Mouse (Mus musculus) heart, embryonic 10.5 days (tissue): ENCODE results near the gene Itgav. TPM values are rescaled to one million over a fixed set of nuclear protein-coding genes. Genes with fewer than 3 reads are reported as not detected.

Experiments
- DNase-seq: peaks from one replicate; pipeline ENCODE4 v3.0.0-alpha.2; 2017; ENCODE audit warnings: low spot score
- H3K27ac ChIP-seq: fragments of 300-500 bp; sonication (generic); 2 replicates; pipeline ENCODE4 v1.5.1; 2016; ENCODE audit warnings: mild to moderate bottlenecking
- H3K27me3 ChIP-seq: fragments of 300-500 bp; sonication (generic); 2 replicates; pipeline ENCODE4 v1.6.1; 2016; ENCODE audit warnings: mild to moderate bottlenecking; ENCODE audit not compliant: poor library complexity, insufficient read depth, severe bottlenecking
- H3K36me3 ChIP-seq: fragments of 300-500 bp; sonication (generic); 2 replicates; pipeline ENCODE4 v1.6.1; 2016; ENCODE audit warnings: mild to moderate bottlenecking, moderate library complexity
- H3K4me1 ChIP-seq: fragments of 300-500 bp; sonication (generic); 2 replicates; pipeline ENCODE4 v1.6.1; 2016; ENCODE audit warnings: mild to moderate bottlenecking
- H3K4me3 ChIP-seq: fragments of 300-500 bp; sonication (generic); 2 replicates; pipeline ENCODE4 v1.5.1; 2016; ENCODE audit warnings: mild to moderate bottlenecking, moderate library complexity
- H3K9me3 ChIP-seq: fragments of 300-500 bp; sonication (generic); 2 replicates; pipeline ENCODE4 v1.6.1; 2016; ENCODE audit warnings: mild to moderate bottlenecking, moderate library complexity
- WGBS: fragments of 180-500 bp; shearing (Covaris S2); methylation state at CpG from one replicate; pipeline ENCODE4 v1.1.7; 2016; 5-methylcytosine and 5-hydroxymethylcytosine counted together
- polyA plus RNA-seq: library from polyadenylated mRNA; unstranded; fragments of >200 nt; fragmentation: Nextera tagmentation; extraction: Ambion mirVana; gene quantifications from 2 replicates; pipeline ENCODE4 v1.2.1, GENCODE M21; 2016

Itgav gene
- polyA plus RNA-seq, 1 experiment from 2014 or later, result 48.9 TPM

DNA sequence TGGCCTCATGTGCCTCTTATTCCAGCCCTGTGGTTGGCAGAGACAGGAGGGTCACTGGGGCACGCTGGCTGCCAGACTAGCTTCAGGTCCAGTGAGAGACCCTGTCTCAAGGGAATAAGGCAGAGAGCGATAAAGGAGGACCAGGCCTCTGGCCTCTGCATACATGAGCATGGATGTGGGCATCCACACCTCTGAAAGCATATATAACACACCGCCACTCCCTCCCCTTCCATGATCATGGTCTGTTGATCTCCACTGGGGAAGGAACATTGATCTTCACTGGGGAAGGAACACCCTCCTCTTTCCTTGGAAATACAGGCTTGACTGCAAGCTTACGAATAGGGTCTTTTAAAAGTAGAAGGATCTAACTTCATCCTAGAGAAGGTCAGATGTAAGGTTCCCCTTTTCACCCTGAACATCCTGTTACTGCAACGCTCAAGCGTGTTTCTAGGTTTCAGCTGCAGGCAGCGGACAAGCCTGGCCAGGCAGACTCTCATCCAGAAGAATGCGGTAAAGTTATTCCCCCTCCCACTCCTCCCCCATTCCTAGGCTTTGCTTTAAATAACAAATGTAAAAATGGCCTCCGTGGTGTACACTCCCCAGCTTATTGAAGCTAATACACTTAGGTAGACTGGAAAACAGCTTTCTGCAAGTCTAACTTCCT lies 15.4 kb downstream of the Itgav start:
- Histone ChIP-seq H3K4me1 (peaks cover 29% of the 10 kb centered on the region), H3K36me3 (peaks cover 21% of the 10 kb centered on the region), H3K27ac (peak overlapping the region; percentile 37; the same call in 1 of the 2 replicates), H3K27me3 (no peaks in the 10 kb centered on the region), H3K9me3 (no peaks in the 10 kb centered on the region), H3K4me3 (no peak overlapping the region)
- 52% methylated on average over 9 of the region's 9 CpGs for WGBS
- DNase-seq, result no peak

DNA sequence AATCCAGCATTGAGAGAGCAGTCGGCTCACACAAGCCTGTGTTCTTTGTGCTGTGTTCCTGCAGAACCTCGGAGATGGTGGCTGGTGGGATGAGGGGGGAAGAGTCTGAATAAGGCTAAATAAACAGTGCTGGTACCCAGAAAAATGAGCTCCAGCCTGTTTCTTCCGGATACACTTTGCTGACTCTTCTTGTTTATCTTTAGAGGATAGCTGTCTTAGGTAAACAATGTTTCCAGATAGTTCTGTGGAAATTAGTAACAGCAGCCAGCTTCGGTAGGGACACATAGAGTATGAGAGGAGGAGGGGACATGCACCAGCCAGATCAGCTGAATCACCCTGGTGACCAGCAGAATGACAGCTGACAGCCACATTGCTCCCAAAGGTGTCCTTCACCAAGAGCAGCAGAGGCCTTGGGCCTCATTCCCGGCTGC lies 16.4 kb downstream of the Itgav start:
- Histone ChIP-seq H3K27ac (peak overlapping the region; percentile 37; the same call in 1 of the 2 replicates), H3K27me3 (no peaks in the 10 kb centered on the region), H3K4me1 (peaks cover 30% of the 10 kb centered on the region), H3K4me3 (no peak overlapping the region), H3K36me3 (peaks cover 21% of the 10 kb centered on the region), H3K9me3 (no peaks in the 10 kb centered on the region)
- DNase-seq, result no peak
- WGBS, result 27% methylated on average over 5 of the region's 5 CpGs

DNA sequence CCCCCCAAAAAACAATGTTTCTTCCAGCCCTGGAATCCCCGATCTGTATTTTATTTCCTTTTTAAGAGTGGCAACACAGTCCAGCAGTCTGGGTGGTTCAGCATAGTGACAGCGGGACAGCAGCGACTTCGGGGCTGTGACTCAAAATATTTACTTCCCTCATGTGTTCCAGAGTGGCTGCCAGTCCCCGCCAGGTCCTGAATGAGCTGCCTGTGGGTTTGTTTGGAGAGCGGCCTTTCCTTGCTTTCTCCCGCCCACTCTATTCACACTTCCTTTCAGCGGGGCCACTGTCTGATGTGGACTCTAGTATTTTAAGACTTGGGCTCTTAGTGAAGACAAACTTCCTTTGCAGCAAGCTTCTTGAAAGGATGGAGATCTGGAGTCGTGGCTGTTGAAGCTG lies 18.0 kb downstream of the Itgav start:
- Histone ChIP-seq H3K27me3 (no peaks in the 10 kb centered on the region), H3K9me3 (no peaks in the 10 kb centered on the region), H3K36me3 (peaks cover 13% of the 10 kb centered on the region), H3K4me1 (peaks cover 30% of the 10 kb centered on the region), H3K4me3 (no peak overlapping the region), H3K27ac (no peak overlapping the region)
- no peak for DNase-seq
- WGBS, result 50% methylated on average over 9 of the region's 9 CpGs

DNA sequence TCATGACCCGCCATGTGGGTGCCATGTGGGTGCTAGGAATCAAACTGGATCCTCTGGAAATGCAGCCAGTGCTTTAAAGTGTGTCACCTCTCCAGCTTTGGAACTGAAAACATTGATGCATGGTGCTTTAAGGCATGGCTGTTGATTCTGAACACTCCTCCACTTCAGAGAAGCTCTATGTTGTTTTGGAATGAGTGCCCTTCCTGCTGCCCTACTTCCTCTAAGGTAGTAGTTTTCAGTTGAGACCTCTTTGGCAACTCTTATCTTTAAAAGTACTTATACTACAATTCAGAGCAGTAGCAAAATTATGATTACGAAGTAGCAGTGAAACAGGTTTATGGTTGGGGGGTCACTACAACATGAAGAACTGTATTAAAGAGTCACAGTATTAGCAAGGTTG lies 18.6 kb downstream of the Itgav start:
- WGBS, result 85% methylated on average over 2 of the region's 2 CpGs

DNA sequence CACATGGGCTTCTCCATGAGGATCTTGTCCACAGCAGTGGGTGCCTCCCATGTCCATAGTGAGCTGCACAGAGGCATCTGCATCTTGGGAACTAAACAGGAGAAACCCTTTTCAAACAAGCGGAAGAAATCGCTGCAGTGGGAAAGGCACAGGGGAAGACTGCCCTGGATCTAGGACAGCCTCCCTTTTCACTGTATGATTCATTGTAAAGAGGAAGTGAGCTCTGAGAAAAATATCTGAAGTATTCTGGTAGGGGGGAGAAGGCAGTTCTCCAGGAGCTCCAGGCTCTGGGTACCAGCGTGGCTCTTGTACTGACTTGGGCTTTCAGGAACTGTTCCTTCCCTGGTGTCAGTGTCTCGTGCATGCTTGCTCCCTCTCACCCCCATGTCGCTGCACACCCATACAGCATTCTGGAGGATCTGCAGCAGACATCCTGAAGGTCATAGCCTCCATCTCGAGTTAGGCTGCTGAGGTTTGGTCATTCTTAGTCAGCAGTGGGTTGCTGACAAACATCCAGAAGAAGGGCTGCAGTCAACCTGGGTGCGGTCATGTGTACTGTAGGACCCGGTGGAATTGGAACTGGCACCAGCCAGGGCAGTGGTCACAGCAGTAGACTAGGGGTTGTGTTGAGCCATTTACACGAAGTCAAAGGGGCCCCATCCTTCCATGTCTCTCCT lies 20.2 kb downstream of the Itgav start:
- Histone ChIP-seq H3K27me3 (no peaks in the 10 kb centered on the region), H3K4me3 (no peak overlapping the region), H3K4me1 (peaks cover 28% of the 10 kb centered on the region), H3K36me3 (peaks cover 18% of the 10 kb centered on the region), H3K9me3 (no peaks in the 10 kb centered on the region), H3K27ac (peak overlapping the region; percentile 24; the same call in 1 of the 2 replicates)
- DNase-seq, result no peak
- WGBS, result 70% methylated on average over 9 of the region's 9 CpGs

More for the DNA sequence above, 18.6 kb downstream of the Itgav start:
- Histone ChIP-seq H3K4me1 (peaks cover 30% of the 10 kb centered on the region), H3K27ac (no peak overlapping the region), H3K36me3 (peaks cover 18% of the 10 kb centered on the region), H3K9me3 (no peaks in the 10 kb centered on the region), H3K27me3 (no peaks in the 10 kb centered on the region), H3K4me3 (no peak overlapping the region)
- no peak for DNase-seq

DNA sequence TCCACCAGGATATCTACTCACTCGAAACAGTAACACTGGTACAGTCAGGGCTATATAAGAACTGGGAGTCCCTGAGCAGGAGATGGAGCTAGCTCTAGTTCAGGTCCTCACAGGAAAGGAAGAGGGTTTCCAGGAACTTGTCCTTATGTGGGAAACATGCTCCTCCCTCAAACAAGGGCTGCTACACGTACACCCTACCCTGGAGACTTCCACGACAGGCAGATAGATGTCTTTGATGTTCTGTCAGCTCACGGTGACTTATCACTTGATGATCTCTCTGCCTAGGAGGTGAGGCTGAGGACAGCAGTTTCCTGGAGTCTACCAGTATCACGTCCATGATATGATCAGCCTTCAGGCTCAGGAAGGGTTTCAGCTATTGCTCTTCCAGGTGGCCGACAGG lies 21.1 kb downstream of the Itgav start:
- peaks cover 18% of the 10 kb centered on the region for H3K36me3 ChIP-seq
- WGBS, result 37% methylated on average over 6 of the region's 6 CpGs
- no peak for DNase-seq
- no peak overlapping the region for H3K4me3 ChIP-seq
- peaks cover 20% of the 10 kb centered on the region for H3K4me1 ChIP-seq
- H3K9me3 ChIP-seq, result no peaks in the 10 kb centered on the region
- H3K27ac ChIP-seq, result no peak overlapping the region
- no peaks in the 10 kb centered on the region for H3K27me3 ChIP-seq

DNA sequence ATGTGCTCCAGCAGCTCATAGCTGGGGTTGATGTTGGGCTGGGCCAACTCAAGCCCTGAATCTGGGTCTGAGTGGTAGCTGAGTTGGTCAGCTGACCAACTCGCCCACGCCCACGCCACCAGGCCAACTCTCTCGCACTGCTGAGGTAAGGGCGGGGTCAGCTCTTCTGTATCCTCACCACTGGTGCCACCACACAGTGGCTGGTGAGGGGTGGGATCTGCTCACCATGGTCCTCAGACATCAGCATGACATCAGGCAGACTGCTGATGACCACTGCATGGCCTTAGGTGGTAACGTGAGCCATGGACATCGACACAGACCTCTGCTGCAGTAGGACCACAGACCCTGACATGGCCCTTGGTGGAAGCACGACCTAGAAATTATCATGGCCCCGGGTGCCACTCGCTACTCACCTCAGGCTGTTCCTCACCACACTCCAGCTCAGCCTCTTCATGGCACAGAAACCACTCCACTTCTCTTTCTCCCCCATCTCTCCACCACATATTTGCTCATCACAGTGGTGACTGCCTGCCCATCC lies 24.5 kb downstream of the Itgav start:
- WGBS, result 95% methylated on average over 10 of the region's 10 CpGs
- Histone ChIP-seq H3K4me1 (peaks cover 13% of the 10 kb centered on the region), H3K27ac (no peak overlapping the region), H3K27me3 (no peaks in the 10 kb centered on the region), H3K4me3 (no peak overlapping the region), H3K36me3 (peaks cover 23% of the 10 kb centered on the region), H3K9me3 (no peaks in the 10 kb centered on the region)
- no peak for DNase-seq

DNA sequence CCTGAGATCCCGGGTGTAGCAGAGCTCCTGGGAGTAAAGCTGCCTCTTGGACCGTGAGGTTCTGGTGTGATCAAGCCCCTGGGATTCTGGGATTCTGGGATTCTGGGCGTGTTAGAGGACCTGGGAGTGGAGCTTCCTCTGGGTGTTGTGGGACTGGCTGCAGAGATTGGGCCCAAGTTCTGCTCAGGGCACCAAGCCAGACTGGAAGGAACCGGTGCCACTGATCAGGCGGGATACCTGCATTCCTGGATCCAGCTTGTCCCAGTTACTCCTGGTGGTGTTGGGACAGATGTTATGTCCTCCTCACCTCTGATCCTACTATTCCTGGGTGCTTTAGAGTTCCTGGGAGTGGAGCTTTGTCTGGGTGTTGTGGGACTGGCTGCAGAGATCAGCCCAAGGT lies 28.8 kb downstream of the Itgav start:
- H3K9me3 ChIP-seq, result no peaks in the 10 kb centered on the region
- H3K27me3 ChIP-seq, result peaks cover 19% of the 10 kb centered on the region; the same call in 1 of the 2 replicates
- H3K27ac ChIP-seq, result no peak overlapping the region
- H3K4me3 ChIP-seq, result no peak overlapping the region
- H3K36me3 ChIP-seq, result peaks cover 27% of the 10 kb centered on the region
- H3K4me1 ChIP-seq, result no peaks in the 10 kb centered on the region
- WGBS, result 88% methylated on average over 5 of the region's 5 CpGs
- DNase-seq, result no peak

DNA sequence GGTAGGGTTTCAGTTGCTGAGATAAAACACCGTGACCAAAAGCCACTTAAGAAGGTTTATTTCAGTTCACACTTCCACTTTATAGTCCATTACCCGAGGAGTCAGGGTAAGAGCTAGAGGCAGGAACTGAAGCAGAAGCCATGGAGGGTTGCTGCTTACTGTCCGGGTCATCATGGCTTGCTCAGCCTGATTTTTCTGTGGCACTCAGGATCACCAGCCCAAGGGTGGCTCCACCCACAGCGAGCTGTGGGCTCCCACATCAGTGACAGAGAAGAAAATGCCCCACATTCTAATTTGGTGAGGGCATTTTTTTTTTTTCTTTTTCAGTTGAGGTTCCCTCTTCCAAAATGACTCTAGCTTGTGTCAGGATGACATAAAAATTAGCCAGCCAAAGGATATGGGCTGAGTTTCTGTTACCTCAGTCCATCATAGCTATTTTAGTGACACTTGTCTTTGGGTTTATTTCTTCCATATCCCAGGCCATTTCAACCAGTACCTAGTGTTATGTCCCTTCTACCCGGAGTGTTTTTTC lies 30.2 kb downstream of the Itgav start:
- 75% methylated on average over 5 of the region's 5 CpGs for WGBS
- no peak for DNase-seq
- H3K4me1 ChIP-seq, result peaks cover 8% of the 10 kb centered on the region
- no peak overlapping the region for H3K27ac ChIP-seq
- peaks cover 17% of the 10 kb centered on the region; the same call in 1 of the 2 replicates for H3K36me3 ChIP-seq
- H3K4me3 ChIP-seq, result no peak overlapping the region
- peaks cover 19% of the 10 kb centered on the region; the same call in 1 of the 2 replicates for H3K27me3 ChIP-seq
- no peaks in the 10 kb centered on the region for H3K9me3 ChIP-seq

DNA sequence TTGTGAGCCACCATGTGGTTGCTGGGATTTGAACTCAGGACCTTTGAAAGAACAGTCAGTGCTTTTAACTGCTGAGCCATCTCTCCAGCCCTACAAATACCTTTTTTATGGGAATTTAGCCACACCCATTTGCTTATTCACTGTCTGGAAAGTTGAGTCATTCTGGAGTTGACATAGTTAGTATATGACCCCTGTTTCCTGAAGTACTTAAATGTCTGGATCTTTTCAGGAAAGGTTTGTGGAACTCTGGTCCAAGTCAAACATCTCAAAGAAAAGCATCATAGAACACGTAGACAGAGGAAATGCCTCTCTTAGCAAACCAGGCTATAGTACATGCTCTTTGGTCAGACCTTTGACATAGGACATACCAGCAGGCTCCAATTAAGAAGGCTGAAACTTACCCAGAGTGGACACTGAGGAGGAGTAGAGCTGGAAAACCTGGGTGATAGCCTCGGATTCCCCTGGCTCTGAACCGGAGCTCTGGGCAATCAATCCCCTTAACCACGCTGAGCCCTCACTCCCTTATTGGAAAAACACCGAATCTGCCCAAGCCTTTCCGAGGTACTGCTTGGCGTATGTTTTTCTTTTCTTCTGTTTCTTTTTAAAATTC lies 34.5 kb downstream of the Itgav start:
- H3K27ac ChIP-seq, result peak overlapping the region; percentile 70; the same call in 1 of the 2 replicates
- no peak for DNase-seq
- H3K4me3 ChIP-seq, result peak overlapping the region; percentile 19; the same call in 1 of the 2 replicates
- 66% methylated on average over 7 of the region's 7 CpGs for WGBS
- peaks cover 14% of the 10 kb centered on the region for H3K4me1 ChIP-seq
- H3K9me3 ChIP-seq, result no peaks in the 10 kb centered on the region
- H3K36me3 ChIP-seq, result peaks cover 12% of the 10 kb centered on the region; the same call in 1 of the 2 replicates
- peaks cover 19% of the 10 kb centered on the region; the same call in 1 of the 2 replicates for H3K27me3 ChIP-seq

DNA sequence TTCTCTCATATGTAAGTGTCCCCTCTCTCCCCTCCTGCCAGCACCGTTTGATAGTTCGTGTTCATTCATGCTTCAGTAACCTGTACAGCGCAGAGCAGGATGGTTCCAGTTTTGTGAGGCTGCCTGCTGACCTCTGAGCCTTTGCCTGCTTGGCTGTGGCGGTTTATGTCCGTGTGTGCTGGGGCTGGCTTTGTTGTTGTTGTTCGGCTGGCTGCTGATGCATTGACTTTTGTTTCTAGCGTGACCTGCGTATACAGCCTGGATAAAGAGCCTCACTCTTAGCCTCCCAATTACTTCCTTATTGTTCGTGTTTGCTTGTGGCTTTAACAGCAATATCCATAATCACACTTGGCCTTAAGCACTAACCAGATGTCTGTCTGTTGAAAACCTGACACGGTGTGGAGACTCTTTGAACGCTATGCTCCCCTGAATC lies 35.0 kb downstream of the Itgav start:
- DNase-seq, result no peak
- no peaks in the 10 kb centered on the region for H3K9me3 ChIP-seq
- peak overlapping the region; percentile 70; the same call in 1 of the 2 replicates for H3K27ac ChIP-seq
- peaks cover 14% of the 10 kb centered on the region for H3K4me1 ChIP-seq
- H3K4me3 ChIP-seq, result peak overlapping the region; percentile 19
- peaks cover 19% of the 10 kb centered on the region; the same call in 1 of the 2 replicates for H3K27me3 ChIP-seq
- 39% methylated on average over 11 of the region's 11 CpGs for WGBS
- H3K36me3 ChIP-seq, result peaks cover 12% of the 10 kb centered on the region; the same call in 1 of the 2 replicates

DNA sequence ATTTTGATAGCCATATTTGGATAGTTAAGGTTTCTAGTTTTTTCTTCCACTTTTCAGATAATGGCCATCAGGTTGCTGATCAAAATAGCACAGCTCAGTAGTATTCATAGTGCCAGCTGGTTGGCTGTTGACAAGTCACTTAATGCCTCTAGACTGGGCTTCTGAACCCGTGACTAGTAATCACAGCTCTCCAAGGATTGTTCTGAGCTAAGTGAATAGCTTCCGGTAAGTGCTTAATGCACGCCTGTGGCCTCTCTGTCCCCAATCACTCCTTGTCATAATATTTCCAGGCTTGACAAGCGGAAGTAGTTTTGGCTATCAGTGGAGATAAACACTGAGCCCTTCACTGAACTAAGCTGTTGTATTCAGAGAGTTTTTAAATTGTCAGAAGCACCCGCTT lies 35.5 kb downstream of the Itgav start:
- Histone ChIP-seq H3K27ac (peak overlapping the region; percentile 70; the same call in 1 of the 2 replicates), H3K27me3 (peaks cover 19% of the 10 kb centered on the region; the same call in 1 of the 2 replicates), H3K36me3 (peaks cover 12% of the 10 kb centered on the region; the same call in 1 of the 2 replicates), H3K4me1 (peaks cover 14% of the 10 kb centered on the region), H3K9me3 (no peaks in the 10 kb centered on the region), H3K4me3 (peak overlapping the region; percentile 19)
- 15% methylated on average over 5 of the region's 5 CpGs for WGBS
- peak; percentile 87 for DNase-seq
